Mouse (Mus musculus): Measurements from ENCODE around the gene Tra2b. TPM values are rescaled to one million over a fixed set of nuclear protein-coding genes. Genes with fewer than 3 reads are reported as not detected.
"Not testable (repeated sequence)": the region's sequence is repeated elsewhere in the genome, so short reads cannot be mapped to it uniquely, and the experiment has no call there.

Tra2b gene
- total RNA-seq (2021), result 10 to 100 TPM; 76.7 to 83.6 TPM
- long read RNA-seq, experiment 1, transcript Tra2b-204 (9 exons, 3,403 nt), result major isoform, 6 of 12 reads
- long read RNA-seq, experiment 1, partial matches to known transcripts, result 2 of 12 reads
- long read RNA-seq, experiment 1, other reads (novel, unspliced or antisense), result 2 of 12 reads
- long read RNA-seq, experiment 2, transcript Tra2b-204 (9 exons, 3,403 nt), result major isoform, 8 of 13 reads
- long read RNA-seq, experiment 2, partial matches to known transcripts, result 2 of 13 reads
- long read RNA-seq, experiment 2, other reads (novel, unspliced or antisense), result 2 of 13 reads

DNA sequence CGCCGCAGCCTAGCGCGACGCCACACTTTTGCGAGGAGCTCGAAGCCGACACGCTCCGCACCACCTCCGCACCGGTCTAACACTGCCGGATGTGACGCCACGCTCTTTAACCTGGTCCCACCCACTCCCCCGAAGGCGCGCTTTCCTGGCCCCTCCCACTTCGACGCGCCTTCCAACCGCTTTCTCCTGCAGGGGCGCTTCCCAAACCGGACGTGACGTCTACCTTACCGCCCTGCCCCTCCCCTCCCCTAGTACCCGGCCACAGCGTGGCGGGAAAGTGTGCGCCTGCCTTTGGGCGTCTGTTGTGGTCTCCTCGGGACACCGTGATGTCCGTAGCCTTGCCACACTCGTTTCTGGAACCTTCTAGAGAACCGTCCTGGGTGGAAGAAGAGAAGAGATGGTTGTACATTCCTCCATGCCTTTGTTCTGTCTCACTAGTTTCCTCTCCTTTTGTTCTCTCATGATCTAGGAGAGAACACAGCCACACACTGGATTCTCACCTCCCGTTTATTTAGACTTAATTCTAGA lies at the start of gene Tra2b:
Gene Tra2b, minus strand, starts transcription at position 157 of the 528 bp plus-strand sequence.
- peak; percentile 64 for TF ChIP-seq CTCF (conservative IDR thresholded peaks at IDR 0.05)
- peak; percentile 96 to 98 for DNase-seq (ENCODE audit: low spot score in 2 of 2)
- peak within 1 kb of the TSS; percentile 93 for H3K4me3 ChIP-seq

DNA sequence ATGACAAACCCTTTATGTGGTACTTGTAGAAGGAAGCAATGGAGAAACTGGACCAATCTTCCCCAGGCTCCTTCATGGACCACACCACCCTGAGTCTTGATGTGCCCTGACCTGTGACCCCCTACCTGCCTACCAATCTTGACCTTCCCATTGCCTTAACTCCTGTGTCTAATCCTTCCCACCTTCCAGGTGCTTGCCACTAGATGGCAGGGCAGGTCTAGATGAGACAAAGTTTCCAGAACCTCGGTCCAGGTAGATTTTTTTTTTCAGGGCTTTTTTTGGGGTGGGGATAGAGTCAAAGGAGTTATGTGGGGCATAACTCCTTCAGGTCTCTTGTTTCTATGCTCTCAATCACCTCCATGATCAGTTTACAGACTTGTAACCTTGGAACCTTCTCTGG lies 44.8 kb upstream of the Tra2b start:
- peak in 1 of 2 experiments; percentile 42 for DNase-seq (ENCODE audit: low spot score in 2 of 2)
- H3K4me3 ChIP-seq, result no peak overlapping the region
- TF ChIP-seq CTCF (conservative IDR thresholded peaks at IDR 0.05), result peak; percentile 87
- no peak overlapping the region for H3K27ac ChIP-seq

More for the DNA sequence above, at the start of gene Tra2b:
- peak within 1 kb of the TSS; percentile 100 for H3K27ac ChIP-seq

DNA sequence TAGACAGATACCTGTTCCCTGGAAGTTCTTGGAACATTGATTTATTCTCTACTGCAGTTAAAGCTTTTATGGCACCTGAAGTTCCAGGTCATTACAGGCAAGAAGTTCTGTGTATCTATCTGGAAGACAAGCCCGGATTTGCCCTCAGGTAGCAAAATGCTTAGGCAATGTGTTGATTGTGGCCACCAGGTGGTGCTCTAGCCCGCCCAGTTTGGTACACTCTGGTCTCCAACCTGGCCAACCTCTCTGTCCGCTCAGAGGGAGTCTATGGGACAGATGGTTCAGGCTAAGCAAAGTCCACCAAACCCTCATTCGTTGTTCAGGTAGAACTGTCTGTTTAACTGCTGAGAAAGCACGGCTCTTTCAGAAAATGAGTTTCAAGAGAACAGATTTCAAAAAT lies 36.8 kb upstream of the Tra2b start:
- TF ChIP-seq CTCF (conservative IDR thresholded peaks at IDR 0.05), result peak; percentile 91
- Histone ChIP-seq H3K27ac (no peak overlapping the region), H3K4me3 (no peak overlapping the region)
- DNase-seq (ENCODE audit: low spot score in 2 of 2), result peak; percentile 52 to 79

DNA sequence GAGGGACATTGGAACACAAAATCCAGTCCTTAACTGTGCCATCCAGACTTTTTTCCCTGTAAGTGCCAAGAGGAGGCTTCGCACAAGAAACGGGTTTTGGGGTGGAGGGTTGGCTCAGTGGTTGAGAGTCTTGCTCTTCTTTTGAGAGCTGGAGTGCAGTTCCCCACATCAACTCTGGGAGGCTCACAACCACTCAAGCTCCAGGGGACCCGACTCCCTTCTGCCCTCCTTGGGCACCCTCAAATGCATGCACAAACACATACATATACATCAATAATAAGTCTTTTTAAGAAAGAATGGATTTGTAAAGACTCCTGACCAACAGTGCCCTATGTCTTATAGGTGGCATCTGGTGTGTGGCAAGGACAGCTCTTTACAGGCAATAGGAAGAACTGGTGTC lies 35.6 kb upstream of the Tra2b start:
- TF ChIP-seq CTCF (conservative IDR thresholded peaks at IDR 0.05), result peak; percentile 70
- no peak for DNase-seq (ENCODE audit: low spot score in 2 of 2)
- Histone ChIP-seq H3K27ac (no peak overlapping the region), H3K4me3 (no peak overlapping the region)

DNA sequence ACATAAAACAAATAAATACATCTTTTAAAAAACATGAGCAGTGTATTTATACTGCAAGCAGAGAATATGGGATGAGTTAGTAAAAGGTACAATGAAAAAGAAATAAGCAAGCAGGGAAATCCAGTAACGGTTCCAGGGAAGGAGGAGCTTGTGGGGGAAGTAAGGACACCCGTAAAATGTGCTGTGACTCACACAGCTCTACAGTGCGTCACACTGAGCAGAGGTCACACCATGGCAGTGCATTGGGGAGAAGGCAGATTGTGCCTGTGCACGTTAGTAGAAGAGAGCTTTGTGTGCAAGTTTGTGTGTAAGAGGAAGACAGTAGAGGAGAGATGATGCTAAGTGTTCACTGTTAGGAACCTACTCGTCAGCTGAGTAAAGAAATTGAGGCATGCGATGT lies 31.1 kb upstream of the Tra2b start:
- TF ChIP-seq CTCF (conservative IDR thresholded peaks at IDR 0.05), result no peak
- DNase-seq (ENCODE audit: low spot score in 2 of 2), result no peak

DNA sequence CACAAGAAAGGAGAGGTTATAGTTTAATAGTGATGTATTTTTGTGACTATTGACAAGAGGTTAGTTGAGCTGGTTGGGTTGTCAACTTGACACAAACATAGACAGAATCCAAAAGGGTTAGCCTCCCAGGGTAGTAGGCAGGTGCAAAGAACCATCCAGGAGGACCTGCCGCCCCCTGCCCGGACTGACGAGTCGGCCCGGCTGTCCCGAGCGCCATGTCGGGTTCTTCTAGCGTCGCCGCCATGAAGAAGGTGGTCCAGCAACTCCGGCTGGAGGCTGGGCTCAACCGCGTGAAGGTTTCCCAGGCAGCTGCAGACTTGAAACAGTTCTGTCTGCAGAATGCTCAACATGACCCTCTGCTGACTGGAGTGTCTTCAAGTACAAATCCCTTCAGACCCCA lies 29.0 kb upstream of the Tra2b start:
- H3K4me3 ChIP-seq; DNase-seq (ENCODE audit: low spot score in 2 of 2); H3K27ac ChIP-seq: not testable (repeated sequence)

More for the DNA sequence above, 31.1 kb upstream of the Tra2b start:
- Histone ChIP-seq H3K27ac (no peak overlapping the region), H3K4me3 (no peak overlapping the region)

DNA sequence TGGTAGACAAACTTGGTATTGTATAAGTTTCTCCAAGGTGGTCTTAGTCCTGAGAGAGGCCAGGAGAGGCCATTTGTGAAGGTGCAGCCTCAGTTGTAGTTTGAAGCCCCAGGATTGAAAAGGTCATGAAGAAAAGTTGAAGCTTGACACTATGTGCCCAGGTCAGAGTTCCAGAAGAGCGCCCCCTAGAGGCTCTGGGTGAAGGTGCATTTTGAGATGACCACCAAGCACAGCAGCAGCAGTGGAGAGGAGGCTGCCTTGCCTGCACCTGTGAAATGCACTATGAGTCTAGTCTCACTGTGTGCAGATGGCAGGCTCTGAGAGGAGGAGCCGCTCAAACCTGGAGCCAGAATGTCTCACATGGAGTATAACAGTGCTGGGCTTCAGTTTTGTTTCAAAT lies 27.8 kb upstream of the Tra2b start:
- TF ChIP-seq CTCF (conservative IDR thresholded peaks at IDR 0.05), result peak; percentile 66
- DNase-seq (ENCODE audit: low spot score in 2 of 2), result no peak
- Histone ChIP-seq H3K27ac (no peak overlapping the region), H3K4me3 (no peak overlapping the region)

DNA sequence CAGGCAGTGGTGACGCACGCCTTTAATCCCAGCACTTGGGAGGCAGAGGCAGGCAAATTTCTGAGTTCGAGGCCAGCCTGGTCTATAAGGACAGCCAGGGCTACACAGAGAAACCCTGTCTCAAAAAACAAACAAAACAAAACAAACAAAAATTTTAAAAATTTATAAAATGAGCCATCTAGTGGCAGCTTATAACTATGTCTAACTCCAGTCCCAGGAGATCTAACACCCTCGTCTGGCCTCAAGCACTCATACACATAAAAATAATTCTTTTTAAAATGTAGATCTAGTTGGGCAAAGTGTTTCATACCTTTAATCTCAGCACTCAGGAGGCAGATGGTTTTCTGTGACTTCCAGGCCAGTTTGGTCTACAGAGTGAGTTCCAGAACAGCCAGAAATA lies 26.6 kb upstream of the Tra2b start:
- Histone ChIP-seq H3K27ac (no peak overlapping the region), H3K4me3 (no peak overlapping the region)
- no peak for DNase-seq (ENCODE audit: low spot score in 2 of 2)
- TF ChIP-seq CTCF (conservative IDR thresholded peaks at IDR 0.05), result peak; percentile 72

DNA sequence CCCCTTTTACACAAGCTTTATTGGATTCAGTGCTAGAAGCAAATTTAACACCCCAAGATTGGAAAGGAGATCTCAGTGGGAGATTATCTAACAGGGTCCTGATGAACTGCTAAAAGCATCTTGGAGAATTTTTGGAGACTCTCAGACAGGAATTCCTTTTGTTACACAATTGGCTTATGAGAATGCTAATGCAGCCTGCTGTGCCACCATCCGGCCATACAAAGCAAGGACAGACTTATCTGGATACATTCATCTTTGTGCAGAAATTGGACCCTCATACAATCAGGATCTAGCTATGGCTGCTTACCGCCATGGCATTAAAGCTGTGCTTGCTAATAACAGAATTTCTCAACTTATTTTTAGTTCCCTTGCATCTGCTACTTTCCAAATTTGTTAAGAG lies 23.8 kb upstream of the Tra2b start:
- TF ChIP-seq CTCF (conservative IDR thresholded peaks at IDR 0.05), result peak; percentile 72
- H3K4me3 ChIP-seq, result no peak overlapping the region
- DNase-seq (ENCODE audit: low spot score in 2 of 2), result no peak
- H3K27ac ChIP-seq, result no peak overlapping the region

DNA sequence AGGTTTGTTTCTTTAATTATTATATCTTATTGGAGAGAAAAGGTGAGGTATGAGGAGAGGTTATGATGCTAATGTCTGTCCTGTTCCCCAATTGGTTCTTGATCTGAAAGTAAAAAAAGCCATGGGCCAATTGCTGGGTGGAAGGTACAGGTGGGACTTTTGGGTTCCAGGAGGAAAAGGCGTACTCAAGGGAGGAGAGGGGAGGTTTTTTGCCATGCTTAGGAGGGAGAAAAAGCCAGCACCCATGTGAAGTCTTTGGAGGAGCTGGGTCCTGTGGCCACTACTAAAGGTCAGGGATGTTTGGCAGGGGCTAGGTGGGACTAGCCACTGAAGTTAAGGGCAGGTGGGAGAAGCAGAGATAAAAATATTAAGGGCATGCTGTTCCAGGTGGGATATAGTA lies 21.2 kb upstream of the Tra2b start:
- H3K4me3 ChIP-seq, result no peak overlapping the region
- TF ChIP-seq CTCF (conservative IDR thresholded peaks at IDR 0.05), result no peak
- DNase-seq (ENCODE audit: low spot score in 2 of 2), result no peak
- H3K27ac ChIP-seq, result no peak overlapping the region

DNA sequence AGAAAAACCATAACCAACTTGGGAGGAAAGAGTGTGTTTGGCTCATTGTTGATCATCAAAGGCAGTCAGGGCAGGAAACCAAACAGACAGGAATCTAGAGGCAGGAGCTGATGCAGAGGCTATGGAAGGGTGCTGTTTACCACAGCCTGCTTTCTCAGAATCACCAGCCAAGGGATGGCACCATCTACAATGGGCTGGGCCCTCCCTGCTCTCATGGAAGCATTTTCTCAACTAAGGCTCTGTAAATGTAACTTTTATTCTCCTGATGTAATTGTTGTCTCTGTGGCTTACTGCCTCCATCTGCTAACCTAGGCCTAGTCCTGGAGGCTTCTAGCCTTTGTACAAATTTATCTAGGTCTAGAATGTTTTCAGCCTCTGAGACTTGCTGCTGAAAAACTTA lies 10.7 kb upstream of the Tra2b start:
- Histone ChIP-seq H3K4me3 (no peak overlapping the region), H3K27ac (no peak overlapping the region)
- TF ChIP-seq CTCF (conservative IDR thresholded peaks at IDR 0.05), result no peak
- no peak for DNase-seq (ENCODE audit: low spot score in 2 of 2)

DNA sequence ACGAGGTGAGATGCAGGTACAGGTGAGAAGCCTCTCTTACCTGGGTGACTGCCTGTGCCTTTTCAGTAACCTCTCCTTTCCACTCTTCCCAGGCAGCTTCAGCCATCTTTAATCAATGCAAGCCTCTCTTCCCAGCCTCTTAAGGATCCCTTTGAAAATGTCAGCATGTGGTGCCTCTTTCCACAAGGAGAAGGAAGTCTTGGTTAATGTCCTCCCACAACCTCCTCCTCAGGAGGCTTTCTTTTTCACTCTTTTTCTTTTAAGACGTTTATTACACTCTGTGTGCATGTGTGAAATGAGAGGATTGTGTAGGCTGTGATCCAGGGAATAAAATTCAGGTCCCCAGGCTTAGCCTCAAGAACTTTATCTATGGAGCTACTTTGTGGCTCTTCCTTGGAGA lies 9.3 kb upstream of the Tra2b start:
- Histone ChIP-seq H3K4me3 (no peak overlapping the region), H3K27ac (no peak overlapping the region)
- DNase-seq (ENCODE audit: low spot score in 2 of 2), result no peak
- no peak for TF ChIP-seq CTCF (conservative IDR thresholded peaks at IDR 0.05)

DNA sequence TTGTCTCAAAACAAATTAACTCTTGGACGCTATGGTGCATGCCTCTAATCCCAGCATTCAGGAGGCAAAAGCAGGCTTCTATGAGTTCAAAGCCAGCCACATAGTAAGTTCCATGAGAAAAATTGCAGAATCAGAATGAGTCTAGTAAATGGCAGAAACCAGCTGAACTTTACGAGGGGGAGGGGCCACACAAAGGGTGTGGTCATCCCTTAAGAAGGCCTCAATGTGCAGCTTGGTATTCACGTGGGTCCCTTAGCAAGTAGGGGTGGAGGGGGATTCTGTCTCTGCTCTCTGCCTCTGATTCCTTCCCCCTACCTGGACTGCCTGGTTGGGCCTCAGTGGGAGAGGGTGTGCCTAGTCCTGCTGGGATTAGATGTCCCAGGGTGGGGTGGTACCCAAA lies 4.7 kb upstream of the Tra2b start:
- Histone ChIP-seq H3K4me3 (no peak overlapping the region), H3K27ac (no peak overlapping the region)
- no peak for TF ChIP-seq CTCF (conservative IDR thresholded peaks at IDR 0.05)
- DNase-seq (ENCODE audit: low spot score in 2 of 2), result no peak

DNA sequence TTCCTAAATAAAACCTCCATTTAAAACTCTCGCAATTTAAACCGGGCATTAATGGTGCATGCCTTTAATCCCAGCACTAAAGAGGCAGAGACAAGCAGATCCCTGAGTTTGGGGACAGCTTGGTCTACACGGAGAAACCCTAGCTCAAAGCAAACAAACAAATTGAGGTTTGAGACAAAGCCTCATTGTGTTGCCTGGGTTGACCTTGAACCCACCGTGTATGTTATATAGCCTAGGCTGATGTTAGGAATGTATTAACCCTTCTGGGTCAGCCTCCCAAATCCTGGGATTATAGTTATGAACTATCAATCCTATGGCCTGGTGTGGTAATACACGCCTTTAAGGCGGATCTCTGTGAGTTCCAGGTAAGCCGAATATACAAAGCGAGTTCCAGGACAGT lies 579 bp upstream of the Tra2b start:
- no peak for DNase-seq (ENCODE audit: low spot score in 2 of 2)
- peak overlapping the region; percentile 100 for H3K27ac ChIP-seq
- peak overlapping the region; percentile 93 for H3K4me3 ChIP-seq
- no peak for TF ChIP-seq CTCF (conservative IDR thresholded peaks at IDR 0.05)
